Mouse (Mus musculus) MEL (cell line): ENCODE data around the gene Dvl2. TPM values are rescaled to one million over a fixed set of nuclear protein-coding genes. Genes with fewer than 3 reads are reported as not detected.

ENCODE experiments used
- DNase-seq: peaks from one replicate; pipeline ENCODE4 v3.0.0; 2011; ENCODE audit warnings: low read depth, low spot score
- H3K27ac ChIP-seq: 2 replicates; pipeline ENCODE4 v1.5.1; 2012; ENCODE audit warnings: low read depth, mild to moderate bottlenecking, control low read depth, low read length, moderate library complexity; ENCODE audit not compliant: control insufficient read depth
- H3K27me3 ChIP-seq, 2 experiments: fragments of 150-350 bp in 1 of 2; sonication (generic) in 1 of 2; 2 replicates each; pipeline ENCODE4 v1.6.1; 2012; ENCODE audit warnings: low read length in 2 of 2, mild to moderate bottlenecking in 2 of 2, improper control_type of control experiment in 1 of 2, moderate library complexity in 1 of 2; ENCODE audit not compliant: insufficient read depth in 2 of 2, control insufficient read depth in 1 of 2
- H3K36me3 ChIP-seq, 2 experiments: 2 replicates each; pipeline ENCODE4 v1.6.1; 2012 to 2014; ENCODE audit warnings: low read length in 2 of 2, improper control_type of control experiment in 1 of 2, inconsistent platforms in 1 of 2, mild to moderate bottlenecking in 1 of 2; ENCODE audit not compliant: insufficient read depth in 2 of 2, control insufficient read depth in 1 of 2
- H3K4me1 ChIP-seq, 2 experiments: fragments of 150-350 bp in 1 of 2; sonication (generic) in 1 of 2; 2 replicates each; pipeline ENCODE4 v1.6.1; 2012; ENCODE audit warnings: low read length in 2 of 2, improper control_type of control experiment in 1 of 2, mild to moderate bottlenecking in 1 of 2; ENCODE audit not compliant: insufficient read depth in 2 of 2, control insufficient read depth in 1 of 2
- H3K4me3 ChIP-seq, 2 experiments: fragments of 150-350 bp in 1 of 2; sonication (generic) in 1 of 2; 2 replicates each; pipeline ENCODE4 v1.5.1; 2012; ENCODE audit warnings: low read depth in 2 of 2, low read length in 2 of 2, mild to moderate bottlenecking in 2 of 2, moderate library complexity in 2 of 2, control low read depth in 1 of 2, improper control_type of control experiment in 1 of 2; ENCODE audit not compliant: control insufficient read depth in 1 of 2, insufficient read depth in 1 of 2
- H3K79me2 ChIP-seq: 2 replicates; pipeline ENCODE4 v1.6.1; 2012; ENCODE audit warnings: mild to moderate bottlenecking, low read length, moderate library complexity; ENCODE audit not compliant: control insufficient read depth, poor library complexity, insufficient read depth
- H3K9ac ChIP-seq: 2 replicates; pipeline ENCODE4 v1.6.1; 2012; ENCODE audit warnings: low read depth, mild to moderate bottlenecking, control low read depth, low read length, moderate library complexity; ENCODE audit not compliant: control insufficient read depth, poor library complexity, severe bottlenecking
- H3K9me3 ChIP-seq: fragments of 150-350 bp; sonication (generic); replicated peaks from 2 replicates; pipeline ENCODE4 v1.6.1; 2012; ENCODE audit warnings: mild to moderate bottlenecking, low read length, improper control_type of control experiment, moderate library complexity; ENCODE audit not compliant: insufficient read depth
- CTCF ChIP-seq, 3 experiments: IDR thresholded peaks in 2 of 3; conservative IDR thresholded peaks in 1 of 3; 2 replicates each; pipeline ENCODE4 v1.5.1; 2011 to 2012; ENCODE audit warnings: low read length in 3 of 3, low read depth in 2 of 3, mild to moderate bottlenecking in 2 of 3, improper control_type of control experiment in 1 of 3, inconsistent platforms in 1 of 3, mixed read lengths in 1 of 3, moderate library complexity in 1 of 3; ENCODE audit not compliant: control insufficient read depth in 1 of 3, insufficient read depth in 1 of 3, poor library complexity in 1 of 3, severe bottlenecking in 1 of 3
- E2F4 ChIP-seq: IDR thresholded peaks from 2 replicates; pipeline ENCODE4 v1.6.1; 2011; ENCODE audit warnings: low read depth, low read length, improper control_type of control experiment, borderline replicate concordance
- ELF1 ChIP-seq: IDR thresholded peaks from 2 replicates; pipeline ENCODE4 v1.6.1; 2014; ENCODE audit warnings: low read depth, mild to moderate bottlenecking, inconsistent platforms, low read length, improper control_type of control experiment, moderate library complexity
- GABPA ChIP-seq: IDR thresholded peaks from 2 replicates; pipeline ENCODE4 v1.6.1; 2012; ENCODE audit warnings: low read depth, mild to moderate bottlenecking, inconsistent platforms, low read length, improper control_type of control experiment, moderate library complexity
- MAFK ChIP-seq: IDR thresholded peaks from 2 replicates; pipeline ENCODE4 v1.6.1; 2011; ENCODE audit warnings: low read depth, mild to moderate bottlenecking, low read length, improper control_type of control experiment, borderline replicate concordance
- MXI1 ChIP-seq: IDR thresholded peaks from 2 replicates; pipeline ENCODE4 v1.6.1; 2011; ENCODE audit warnings: mild to moderate bottlenecking, low read depth, low read length, improper control_type of control experiment
- POLR2A ChIP-seq, 2 experiments: IDR thresholded peaks; 2 replicates each; pipeline ENCODE4 v1.6.1; 2011 to 2012; ENCODE audit warnings: low read length in 2 of 2, mild to moderate bottlenecking in 2 of 2, control low read depth in 1 of 2, improper control_type of control experiment in 1 of 2, low read depth in 1 of 2, moderate library complexity in 1 of 2; ENCODE audit not compliant: control insufficient read depth in 1 of 2, insufficient read depth in 1 of 2, poor library complexity in 1 of 2
- POLR2AphosphoS2 ChIP-seq: IDR thresholded peaks from 2 replicates; pipeline ENCODE4 v1.6.1; 2011; ENCODE audit warnings: low read length, improper control_type of control experiment
- RAD21 ChIP-seq: IDR thresholded peaks from 2 replicates; pipeline ENCODE4 v1.6.1; 2011; ENCODE audit warnings: mild to moderate bottlenecking, low read depth, low read length, improper control_type of control experiment
- SMC3 ChIP-seq: IDR thresholded peaks from 2 replicates; pipeline ENCODE4 v1.6.1; 2011; ENCODE audit warnings: low read depth, low read length, improper control_type of control experiment
- TCF12 ChIP-seq: IDR thresholded peaks from 2 replicates; pipeline ENCODE4 v1.6.1; 2014; ENCODE audit warnings: low read depth, mild to moderate bottlenecking, inconsistent platforms, low read length, improper control_type of control experiment, moderate library complexity
- USF1 ChIP-seq: IDR thresholded peaks from 2 replicates; pipeline ENCODE4 v1.6.1; 2014; ENCODE audit warnings: low read depth, mild to moderate bottlenecking, inconsistent platforms, low read length, improper control_type of control experiment, moderate library complexity
- ZC3H11A ChIP-seq: IDR thresholded peaks from 2 replicates; pipeline ENCODE4 v1.6.1; 2012; ENCODE audit warnings: low read depth, mild to moderate bottlenecking, inconsistent platforms, low read length, improper control_type of control experiment
- ZKSCAN1 ChIP-seq: IDR thresholded peaks from 2 replicates; pipeline ENCODE4 v1.6.1; 2012; ENCODE audit warnings: low read depth, mild to moderate bottlenecking, inconsistent platforms, low read length, improper control_type of control experiment, moderate library complexity
- polyA plus RNA-seq, 2 experiments: library from polyadenylated mRNA; stranded (reverse) in 1 of 2; unstranded in 1 of 2; fragments of >175 nt in 1 of 2; fragments of >200 nt in 1 of 2; gene quantifications; 2 replicates each; pipeline versions ENCODE4 v1.2.1 to v1.2.4; 2012; ENCODE audit warnings: low replicate concordance in 2 of 2, low read depth in 1 of 2; ENCODE audit not compliant: insufficient read length in 2 of 2, insufficient read depth in 1 of 2, missing spikeins in 1 of 2
- total RNA-seq: library from RNA; depleted of rRNA; stranded (reverse); fragments of 300-350 nt; gene quantifications from 2 replicates; pipeline ENCODE4 v1.2.3, GENCODE M21; 2012

Dvl2 gene
- total and polyA plus RNA-seq, 3 experiments: 38.5 to 40.1 TPM; not detected in 1

DNA sequence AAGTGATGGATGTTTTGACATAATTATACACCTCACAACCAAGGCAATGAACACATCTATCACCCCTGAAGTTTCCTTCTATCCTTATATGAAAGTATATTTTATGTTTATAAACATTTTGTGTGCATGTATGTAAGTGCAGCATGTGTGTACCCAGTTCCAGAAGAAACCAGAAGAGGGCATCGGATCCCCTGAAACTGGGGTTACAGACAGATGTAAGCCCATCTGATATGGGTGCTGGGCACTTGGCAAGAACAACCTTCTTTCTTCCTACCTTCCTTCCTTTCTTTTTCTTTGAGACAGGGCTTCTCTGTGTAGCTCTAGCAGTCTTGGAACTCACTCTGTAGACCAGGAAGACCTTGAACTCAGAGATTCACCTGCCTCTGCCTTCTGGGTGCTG, 44.2 kb upstream of the Dvl2 start (continued):
- TF ChIP-seq SMC3 (peak; percentile 55; the same call in 1 of the 2 replicates), MXI1 (no peak), MAFK (no peak)
- TF ChIP-seq, all 39 proteins: peak for 5

DNA sequence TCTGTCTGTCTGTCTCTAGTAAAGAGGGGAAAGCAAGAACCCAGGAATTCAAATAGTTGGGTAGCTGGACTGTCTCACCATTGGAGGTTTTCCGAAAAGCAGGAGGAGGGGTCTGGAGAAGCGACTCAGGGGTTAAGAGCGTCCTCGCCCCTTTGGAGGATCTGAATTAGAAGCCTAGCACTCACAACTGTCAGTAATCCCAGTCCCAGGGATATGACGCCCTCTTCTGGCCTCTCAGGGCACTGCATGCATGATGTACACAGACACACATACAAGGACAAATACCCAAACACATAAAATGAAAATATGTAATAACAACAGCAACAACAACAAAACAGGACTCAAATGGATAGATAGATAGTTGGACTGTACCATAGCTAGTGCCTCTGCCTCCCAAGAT, 39.8 kb upstream of the Dvl2 start:
- peaks cover 4 to 8% of the 10 kb centered on the region in 2 experiments; a peak in 3 of 4 replicates for H3K4me1 ChIP-seq
- no peaks in the 10 kb centered on the region for H3K9me3 ChIP-seq
- 0 out of 4 replicates have a peak, but pooled peaks cover 0 to 3% of the 10 kb centered on the region in 2 experiments for H3K27me3 ChIP-seq
- no peak overlapping the region for H3K4me3 ChIP-seq
- no peak overlapping the region for H3K27ac ChIP-seq
- DNase-seq: peak; percentile 65
- H3K36me3 ChIP-seq: no peaks in the 10 kb centered on the region
- TF ChIP-seq ELF1 (no peak), ZC3H11A (peak; percentile 43), E2F4 (no peak), GABPA (no peak), SMC3 (peak; percentile 56), RAD21 (peak; percentile 49), TCF12 (no peak), CTCF (IDR thresholded peaks at IDR 0.05 in 2 of 3, conservative IDR thresholded peaks at IDR 0.05 in 1 of 3; ENCODE audit: control insufficient read depth in 1 of 3, insufficient read depth in 1 of 3, low read depth in 2 of 3, low read length in 3 of 3, poor library complexity in 1 of 3, severe bottlenecking in 1 of 3) (peak; percentile 61 to 76 (median 65)), POLR2A (IDR thresholded peaks at IDR 0.05; ENCODE audit: control insufficient read depth in 1 of 2, insufficient read depth in 1 of 2, low read depth in 1 of 2, low read length in 2 of 2, poor library complexity in 1 of 2) (no peak)
- no peak overlapping the region for H3K9ac ChIP-seq
- H3K79me2 ChIP-seq: no peaks in the 10 kb centered on the region

DNA sequence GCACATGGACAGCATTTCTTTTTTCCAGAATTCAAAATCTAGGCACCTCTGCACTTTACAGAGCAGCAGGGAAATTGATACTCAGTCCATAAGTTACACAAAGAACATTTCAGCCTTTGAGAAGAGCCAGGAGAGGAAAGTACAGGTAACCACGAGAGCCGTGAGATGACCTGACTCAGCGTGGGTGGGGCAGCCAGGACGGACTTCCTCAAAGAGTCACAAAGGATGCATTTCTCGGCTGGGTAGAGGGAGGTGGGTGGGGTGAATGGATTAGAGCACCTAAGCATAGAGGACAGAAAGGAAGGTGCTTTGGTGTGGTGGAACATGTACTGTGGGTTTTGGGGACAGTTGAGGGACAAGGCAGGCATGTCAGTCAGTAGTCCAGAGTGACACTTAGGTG, 38.6 kb upstream of the Dvl2 start:
- Histone ChIP-seq H3K27me3 (0 out of 4 replicates have a peak, but pooled peaks cover 0 to 3% of the 10 kb centered on the region in 2 experiments), H3K79me2 (no peaks in the 10 kb centered on the region), H3K4me1 (peaks cover 0 to 8% of the 10 kb centered on the region in 2 experiments; a peak in 3 of 4 replicates), H3K27ac (no peak overlapping the region), H3K4me3 (no peak overlapping the region), H3K9ac (no peak overlapping the region), H3K36me3 (peaks cover 0 to 2% of the 10 kb centered on the region in 2 experiments; a peak in 2 of 4 replicates), H3K9me3 (no peaks in the 10 kb centered on the region)
- peak; percentile 47 for DNase-seq
- TF ChIP-seq POLR2AphosphoS2 (no peak), USF1 (no peak), ZKSCAN1 (no peak)
